Mouse (Mus musculus): ENCODE results near the gene Amph. TPM values are rescaled to one million over a fixed set of nuclear protein-coding genes. Genes with fewer than 3 reads are reported as not detected.

The Amph gene
- polyA plus RNA-seq, 1 experiment from 2014 or later: 11.5 TPM

DNA sequence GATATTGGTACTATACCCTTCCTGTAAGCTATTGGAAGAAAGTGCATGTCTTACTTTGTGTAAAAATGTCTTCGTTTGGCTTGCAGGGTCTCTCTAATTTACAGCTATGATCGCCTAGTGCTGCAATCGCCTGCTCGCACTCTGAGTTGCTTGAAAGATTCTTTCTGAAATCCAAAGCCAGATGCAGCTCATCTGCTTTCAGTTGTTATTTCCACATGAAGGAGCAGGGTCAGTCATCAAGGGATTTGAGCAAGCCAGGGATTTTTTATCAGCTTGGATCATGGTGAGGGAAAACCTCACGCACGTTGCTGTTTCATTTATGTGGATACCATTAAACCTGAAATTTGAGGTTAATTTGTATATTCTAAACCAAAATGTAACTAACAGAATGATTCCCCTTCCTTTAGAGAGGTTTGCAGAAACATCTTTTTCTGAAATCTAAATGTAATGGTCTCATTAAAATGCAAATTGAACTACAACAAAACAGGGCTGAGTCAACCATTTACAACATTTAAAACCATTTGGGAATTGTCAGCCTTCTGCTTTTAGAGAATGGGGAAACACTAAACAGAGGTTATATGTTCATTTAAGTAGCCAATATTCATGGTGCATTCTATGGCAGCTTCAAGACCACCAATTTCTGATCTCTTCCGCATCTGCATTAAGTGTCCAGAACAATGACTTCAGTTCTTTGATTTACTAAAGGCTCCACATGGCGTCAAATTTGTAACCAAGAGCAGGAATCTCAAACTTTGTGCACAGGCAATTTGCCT is 84.1 kb downstream of the Amph start:
- DNase-seq (ENCODE audit: low spot score) (peak; percentile 8), ATAC-seq (ENCODE audit: low FRiP score) (no peak)
- H3K4me1 ChIP-seq (replicated peaks; ENCODE audit: control insufficient read depth, insufficient read depth, low read length): no peaks in the 10 kb centered on the region
- H3K9me3 ChIP-seq (ENCODE audit: control insufficient read depth, low read length): no peaks in the 10 kb centered on the region
- H3K9ac ChIP-seq (ENCODE audit: low read depth, low read length): no peak overlapping the region
- H3K27me3 ChIP-seq (ENCODE audit: control insufficient read depth, insufficient read depth, low read length): no peaks in the 10 kb centered on the region
- H3K36me3 ChIP-seq (ENCODE audit: control insufficient read depth, insufficient read depth, low read length): no peaks in the 10 kb centered on the region
- H3K4me2 ChIP-seq (replicated peaks; ENCODE audit: low read depth, low read length): no peak overlapping the region
- no peak overlapping the region for H3K27ac ChIP-seq (ENCODE audit: low read depth, low read length)
- 82% methylated on average over 8 of the region's 8 CpGs for WGBS
- H3K4me3 ChIP-seq (ENCODE audit: low read depth, low read length): no peak overlapping the region

DNA sequence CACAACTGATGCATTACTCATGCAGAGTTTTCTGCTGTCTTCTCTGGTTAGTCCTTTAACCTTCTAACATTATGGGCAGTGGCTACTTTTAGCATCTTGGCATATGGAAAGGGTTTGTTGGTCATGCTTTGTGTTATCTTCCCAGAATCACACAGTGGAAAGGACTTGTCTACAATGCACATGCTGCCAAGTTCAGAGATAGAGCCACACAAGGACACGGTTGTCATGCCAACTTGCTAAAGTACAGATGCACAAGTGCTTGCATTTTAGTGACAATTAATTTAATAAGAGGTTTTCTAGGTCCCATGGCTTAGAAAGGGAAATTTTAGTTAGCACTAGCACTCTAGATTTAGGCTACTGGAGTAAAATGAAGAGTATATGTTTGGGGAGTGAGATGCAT is 104.1 kb downstream of the Amph start:
- no peak for ATAC-seq (ENCODE audit: low FRiP score)
- Histone ChIP-seq H3K27ac (ENCODE audit: low read depth, low read length) (no peak overlapping the region), H3K4me2 (replicated peaks; ENCODE audit: low read depth, low read length) (no peak overlapping the region), H3K27me3 (ENCODE audit: control insufficient read depth, insufficient read depth, low read length) (no peaks in the 10 kb centered on the region), H3K36me3 (ENCODE audit: control insufficient read depth, insufficient read depth, low read length) (no peaks in the 10 kb centered on the region), H3K9me3 (ENCODE audit: control insufficient read depth, low read length) (no peaks in the 10 kb centered on the region), H3K9ac (ENCODE audit: low read depth, low read length) (no peak overlapping the region), H3K4me1 (replicated peaks; ENCODE audit: control insufficient read depth, insufficient read depth, low read length) (no peaks in the 10 kb centered on the region), H3K4me3 (ENCODE audit: low read depth, low read length) (no peak overlapping the region)
- 78% methylated on average over 1 of the region's 1 CpGs for WGBS
- DNase-seq (ENCODE audit: low spot score): no peak

DNA sequence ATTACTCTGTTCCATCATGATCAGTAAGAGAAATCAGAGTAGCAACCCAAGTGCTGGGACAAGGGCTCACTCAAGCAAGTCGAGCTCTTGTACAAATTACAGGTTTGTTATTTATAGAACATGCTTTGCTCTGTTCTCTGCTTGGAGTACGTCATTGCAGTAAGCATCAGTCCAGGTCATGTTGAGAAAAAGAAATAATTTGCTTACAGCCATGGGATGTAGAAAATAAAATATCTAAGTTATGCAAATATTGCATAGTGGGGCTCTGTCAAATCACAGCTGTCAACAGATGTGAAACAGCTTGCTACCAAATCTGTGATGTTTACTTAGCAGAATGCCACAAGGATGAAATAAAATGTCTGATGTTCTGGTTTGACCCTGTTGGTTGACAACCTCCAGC is 106.5 kb downstream of the Amph start:
- Histone ChIP-seq H3K27ac (ENCODE audit: low read depth, low read length) (no peak overlapping the region), H3K4me2 (replicated peaks; ENCODE audit: low read depth, low read length) (no peak overlapping the region), H3K9me3 (ENCODE audit: control insufficient read depth, low read length) (no peaks in the 10 kb centered on the region), H3K36me3 (ENCODE audit: control insufficient read depth, insufficient read depth, low read length) (no peaks in the 10 kb centered on the region), H3K4me3 (ENCODE audit: low read depth, low read length) (no peak overlapping the region), H3K4me1 (replicated peaks; ENCODE audit: control insufficient read depth, insufficient read depth, low read length) (no peaks in the 10 kb centered on the region), H3K9ac (ENCODE audit: low read depth, low read length) (no peak overlapping the region), H3K27me3 (ENCODE audit: control insufficient read depth, insufficient read depth, low read length) (no peaks in the 10 kb centered on the region)
- ATAC-seq (ENCODE audit: low FRiP score): no peak
- 84% methylated on average over 2 of the region's 2 CpGs for WGBS
- no peak for DNase-seq (ENCODE audit: low spot score)

DNA sequence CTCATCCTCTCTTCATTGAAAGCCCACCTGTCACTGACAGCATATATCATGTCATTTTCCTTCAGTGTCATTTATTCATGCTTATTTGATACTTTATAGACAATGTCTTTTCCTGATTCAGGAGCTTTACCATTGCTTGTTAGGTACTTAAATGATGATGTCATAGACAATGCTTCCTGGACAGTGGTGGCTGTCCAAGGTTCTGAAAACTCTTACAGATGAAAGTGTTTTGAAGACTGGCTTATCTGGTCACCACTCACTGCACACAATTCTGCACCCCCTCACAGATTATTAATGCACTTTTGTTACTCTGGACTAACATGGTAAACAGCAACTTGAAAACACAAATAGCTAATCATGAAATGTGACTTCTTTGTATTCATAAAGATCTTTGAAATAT is 124.3 kb downstream of the Amph start:
- H3K36me3 ChIP-seq (ENCODE audit: control insufficient read depth, insufficient read depth, low read length): no peaks in the 10 kb centered on the region
- DNase-seq (ENCODE audit: low spot score): peak; percentile 24

DNA sequence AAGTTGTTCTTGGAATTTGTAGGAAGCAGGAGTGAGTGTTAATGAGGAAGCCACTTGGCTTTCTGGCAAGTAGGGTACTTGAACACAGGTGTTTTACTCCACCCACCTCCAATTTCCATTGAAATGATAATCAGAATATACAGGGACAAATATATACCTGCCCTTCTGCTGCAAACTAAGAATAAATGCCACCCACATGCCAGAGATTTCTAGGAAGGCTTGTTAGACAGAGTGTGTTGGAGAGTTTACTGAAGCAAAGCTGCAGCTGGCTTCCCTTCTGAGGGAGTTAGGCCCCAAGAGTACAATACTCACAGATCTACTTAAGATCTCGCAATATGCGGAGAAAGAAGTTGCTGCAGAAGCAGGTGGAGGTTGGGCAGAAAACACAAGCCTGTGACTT is 129.4 kb downstream of the Amph start:
- no peak for ATAC-seq (ENCODE audit: low FRiP score)
- H3K4me2 ChIP-seq (replicated peaks; ENCODE audit: low read depth, low read length): no peak overlapping the region
- no peak overlapping the region for H3K4me3 ChIP-seq (ENCODE audit: low read depth, low read length)

More for the DNA sequence above, 124.3 kb downstream of the Amph start:
- Histone ChIP-seq H3K27ac (ENCODE audit: low read depth, low read length) (no peak overlapping the region), H3K9me3 (ENCODE audit: control insufficient read depth, low read length) (no peaks in the 10 kb centered on the region), H3K4me2 (replicated peaks; ENCODE audit: low read depth, low read length) (no peak overlapping the region), H3K4me3 (ENCODE audit: low read depth, low read length) (no peak overlapping the region), H3K4me1 (replicated peaks; ENCODE audit: control insufficient read depth, insufficient read depth, low read length) (no peaks in the 10 kb centered on the region), H3K27me3 (ENCODE audit: control insufficient read depth, insufficient read depth, low read length) (no peaks in the 10 kb centered on the region), H3K9ac (ENCODE audit: low read depth, low read length) (no peak overlapping the region)
- no peak for ATAC-seq (ENCODE audit: low FRiP score)

DNA sequence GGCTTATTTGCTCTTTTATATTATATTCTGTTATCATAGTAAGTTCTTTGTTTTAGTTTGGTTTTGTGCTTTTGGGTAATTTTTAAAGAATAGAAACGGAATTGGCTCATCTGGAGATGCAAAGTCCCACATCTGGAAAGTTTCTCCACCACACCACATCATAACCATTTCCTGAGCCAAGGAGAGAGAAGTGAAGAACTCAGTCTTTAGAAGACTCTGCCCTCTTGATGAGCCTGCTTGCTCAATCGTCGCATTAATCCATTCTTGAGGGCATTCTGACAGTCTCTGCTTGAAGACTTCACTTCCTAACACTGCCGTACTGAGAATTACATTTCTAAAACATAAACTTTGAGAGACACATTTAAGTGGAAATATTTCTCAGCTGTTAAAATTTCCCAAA is 133.9 kb downstream of the Amph start:
- Histone ChIP-seq H3K27ac (ENCODE audit: low read depth, low read length) (no peak overlapping the region), H3K9me3 (ENCODE audit: control insufficient read depth, low read length) (no peaks in the 10 kb centered on the region), H3K4me1 (replicated peaks; ENCODE audit: control insufficient read depth, insufficient read depth, low read length) (no peaks in the 10 kb centered on the region), H3K4me3 (ENCODE audit: low read depth, low read length) (no peak overlapping the region), H3K4me2 (replicated peaks; ENCODE audit: low read depth, low read length) (no peak overlapping the region), H3K36me3 (ENCODE audit: control insufficient read depth, insufficient read depth, low read length) (no peaks in the 10 kb centered on the region), H3K27me3 (ENCODE audit: control insufficient read depth, insufficient read depth, low read length) (no peaks in the 10 kb centered on the region), H3K9ac (ENCODE audit: low read depth, low read length) (no peak overlapping the region)
- no peak for ATAC-seq (ENCODE audit: low FRiP score)
- WGBS: 92% methylated on average over 4 of the region's 4 CpGs
- no peak for DNase-seq (ENCODE audit: low spot score)

More for the DNA sequence above, 129.4 kb downstream of the Amph start:
- 94% methylated on average over 2 of the region's 2 CpGs for WGBS
- no peaks in the 10 kb centered on the region for H3K4me1 ChIP-seq (replicated peaks; ENCODE audit: control insufficient read depth, insufficient read depth, low read length)
- no peaks in the 10 kb centered on the region for H3K9me3 ChIP-seq (ENCODE audit: control insufficient read depth, low read length)
- no peak overlapping the region for H3K9ac ChIP-seq (ENCODE audit: low read depth, low read length)
- H3K36me3 ChIP-seq (ENCODE audit: control insufficient read depth, insufficient read depth, low read length): no peaks in the 10 kb centered on the region
- DNase-seq (ENCODE audit: low spot score): no peak
- no peak overlapping the region for H3K27ac ChIP-seq (ENCODE audit: low read depth, low read length)
- H3K27me3 ChIP-seq (ENCODE audit: control insufficient read depth, insufficient read depth, low read length): no peaks in the 10 kb centered on the region

DNA sequence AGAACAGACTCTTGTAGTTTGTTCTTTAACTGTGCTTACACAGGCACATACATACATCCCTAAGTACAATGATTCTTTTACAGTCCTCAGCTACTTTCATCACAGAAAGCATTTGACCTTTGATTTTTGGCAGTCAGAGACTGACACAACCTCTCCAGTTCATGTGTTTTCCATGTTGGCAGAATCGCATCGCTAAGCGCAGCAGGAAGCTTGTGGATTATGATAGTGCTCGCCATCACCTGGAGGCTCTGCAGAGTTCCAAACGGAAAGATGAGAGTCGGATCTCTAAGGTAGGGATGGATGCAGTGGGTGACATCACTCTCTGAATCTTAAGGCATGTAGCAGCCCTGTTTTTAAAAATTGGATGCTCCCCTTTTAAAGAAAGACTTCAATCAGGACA is 146.6 kb downstream of the Amph start:
- Histone ChIP-seq H3K4me3 (ENCODE audit: low read depth, low read length) (no peak overlapping the region), H3K4me1 (replicated peaks; ENCODE audit: control insufficient read depth, insufficient read depth, low read length) (no peaks in the 10 kb centered on the region), H3K9ac (ENCODE audit: low read depth, low read length) (no peak overlapping the region), H3K36me3 (ENCODE audit: control insufficient read depth, insufficient read depth, low read length) (no peaks in the 10 kb centered on the region), H3K27me3 (ENCODE audit: control insufficient read depth, insufficient read depth, low read length) (no peaks in the 10 kb centered on the region), H3K9me3 (ENCODE audit: control insufficient read depth, low read length) (no peaks in the 10 kb centered on the region), H3K27ac (ENCODE audit: low read depth, low read length) (no peak overlapping the region), H3K4me2 (replicated peaks; ENCODE audit: low read depth, low read length) (no peak overlapping the region)
- WGBS: 90% methylated on average over 6 of the region's 6 CpGs
- ATAC-seq (ENCODE audit: low FRiP score) (no peak), DNase-seq (ENCODE audit: low spot score) (no peak)

DNA sequence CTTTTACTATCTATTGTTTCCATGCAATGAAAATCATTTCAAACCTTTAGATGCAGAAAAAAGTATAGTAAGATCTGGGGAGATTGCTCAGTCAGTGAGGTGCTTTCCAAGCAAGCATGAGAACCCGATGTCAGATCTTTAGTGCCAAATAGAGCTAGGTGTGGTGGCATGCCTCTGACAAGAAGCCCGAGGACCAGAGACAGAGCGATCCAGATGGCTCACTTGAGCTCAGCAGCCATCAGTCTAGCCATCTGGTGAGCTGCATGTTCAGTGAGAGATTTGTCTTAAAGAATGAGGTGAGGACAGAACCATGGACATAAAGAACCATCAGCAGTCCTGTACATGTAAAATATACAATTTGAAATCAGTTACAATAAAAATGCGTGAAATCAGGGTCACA is 149.1 kb downstream of the Amph start:
- Histone ChIP-seq H3K27me3 (ENCODE audit: control insufficient read depth, insufficient read depth, low read length) (no peaks in the 10 kb centered on the region), H3K36me3 (ENCODE audit: control insufficient read depth, insufficient read depth, low read length) (no peaks in the 10 kb centered on the region), H3K4me3 (ENCODE audit: low read depth, low read length) (no peak overlapping the region), H3K9ac (ENCODE audit: low read depth, low read length) (no peak overlapping the region), H3K4me1 (replicated peaks; ENCODE audit: control insufficient read depth, insufficient read depth, low read length) (no peaks in the 10 kb centered on the region), H3K4me2 (replicated peaks; ENCODE audit: low read depth, low read length) (no peak overlapping the region), H3K9me3 (ENCODE audit: control insufficient read depth, low read length) (no peaks in the 10 kb centered on the region), H3K27ac (ENCODE audit: low read depth, low read length) (no peak overlapping the region)
- no peak for ATAC-seq (ENCODE audit: low FRiP score)
- WGBS: 92% methylated on average over 4 of the region's 4 CpGs
- DNase-seq (ENCODE audit: low spot score): no peak

DNA sequence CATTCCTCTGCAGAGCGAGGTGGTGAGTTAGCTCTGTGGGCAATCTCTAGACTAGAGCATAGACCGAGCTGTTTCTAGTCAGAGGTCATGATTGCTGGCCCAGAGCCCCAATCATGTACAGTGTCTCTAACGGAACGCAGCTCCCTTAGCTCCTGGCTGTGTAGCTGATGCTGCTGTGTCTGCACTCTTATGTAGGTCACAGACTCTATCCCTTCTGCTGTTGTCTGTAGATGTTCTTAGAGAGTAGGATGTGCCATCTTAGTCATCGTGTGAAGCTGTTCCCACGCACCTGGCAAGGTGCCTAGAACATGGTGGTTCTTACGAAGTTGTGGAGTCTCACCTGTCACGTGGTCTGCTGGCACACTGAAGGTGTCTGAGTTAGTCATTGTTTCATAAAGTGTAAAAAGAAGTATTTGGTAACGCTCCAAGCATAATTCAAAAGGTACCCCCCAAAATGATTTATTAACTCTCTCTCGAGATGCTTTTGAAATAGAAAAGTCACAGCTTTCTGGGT is 153.9 kb downstream of the Amph start:
- no peak overlapping the region for H3K9ac ChIP-seq (ENCODE audit: low read depth, low read length)
- WGBS: 89% methylated on average over 10 of the region's 10 CpGs
- no peak overlapping the region for H3K4me3 ChIP-seq (ENCODE audit: low read depth, low read length)
- H3K36me3 ChIP-seq (ENCODE audit: control insufficient read depth, insufficient read depth, low read length): no peaks in the 10 kb centered on the region
- no peak overlapping the region for H3K4me2 ChIP-seq (replicated peaks; ENCODE audit: low read depth, low read length)
- H3K27ac ChIP-seq (ENCODE audit: low read depth, low read length): no peak overlapping the region
- H3K9me3 ChIP-seq (ENCODE audit: control insufficient read depth, low read length): no peaks in the 10 kb centered on the region
- H3K4me1 ChIP-seq (replicated peaks; ENCODE audit: control insufficient read depth, insufficient read depth, low read length): no peaks in the 10 kb centered on the region
- DNase-seq (ENCODE audit: low spot score): no peak
- H3K27me3 ChIP-seq (ENCODE audit: control insufficient read depth, insufficient read depth, low read length): no peaks in the 10 kb centered on the region
- ATAC-seq (ENCODE audit: low FRiP score): no peak

Measured in hindbrain, embryonic 11.5 days (tissue).